Comparison of ENCODE assay signal across 8 mouse cellular contexts in genomic region chr10:125538316-125538715, GRCm38 (mm10).
DNase-seq lines count a peak whose midpoint lies in the region; ATAC-seq and TF ChIP-seq lines count a peak whose summit lies in the region.

No protein-coding gene starts in this region.

- H3K4me2 ChIP-seq in liver, embryonic 14.5 days (ENCODE audit: low read depth): no peak overlapping the region
- H3K4me2 ChIP-seq in liver, embryonic 11.5 days: no peak overlapping the region

- no peak overlapping the region for H3K9ac ChIP-seq in liver, embryonic 14.5 days (replicated peaks)
- H3K9ac ChIP-seq in liver, embryonic 11.5 days (ENCODE audit: low read depth, low read length): no peak overlapping the region

- TF ChIP-seq CTCF in liver, embryonic 14.5 days (IDR thresholded peaks at IDR 0.05; ENCODE audit: low read depth): peak; percentile 31; the same call in 1 of the 2 replicates

- H3K27me3 ChIP-seq in liver, embryonic 14.5 days (ENCODE audit: control insufficient read depth, insufficient read depth, low read length): no peaks in the 10 kb centered on the region
- no peaks in the 10 kb centered on the region for H3K27me3 ChIP-seq in liver, embryonic 11.5 days (replicated peaks; ENCODE audit: control insufficient read depth, insufficient read depth, low read length)

- TF ChIP-seq EP300 in liver, embryonic 14.5 days (IDR thresholded peaks at IDR 0.05; ENCODE audit: low read depth): no peak

- no peaks in the 10 kb centered on the region for H3K9me3 ChIP-seq in liver, embryonic 14.5 days (ENCODE audit: control insufficient read depth, low read length)
- no peaks in the 10 kb centered on the region for H3K9me3 ChIP-seq in liver, embryonic 11.5 days (ENCODE audit: control insufficient read depth, low read length)

- no peaks in the 10 kb centered on the region for H3K36me3 ChIP-seq in liver, embryonic 14.5 days (replicated peaks; ENCODE audit: control insufficient read depth, insufficient read depth, low read depth)
- no peaks in the 10 kb centered on the region for H3K36me3 ChIP-seq in liver, embryonic 11.5 days (ENCODE audit: control insufficient read depth, insufficient read depth, low read length)

- ATAC-seq in liver, embryonic 14.5 days (ENCODE audit: insufficient read depth): no peak
- ATAC-seq in liver, embryonic 11.5 days (replicated peaks; ENCODE audit: low FRiP score): no peak

- no peak overlapping the region for H3K4me3 ChIP-seq in liver, embryonic 14.5 days (ENCODE audit: insufficient read depth in 1 of 2, low read depth in 2 of 2, low read length in 2 of 2)
- no peak overlapping the region for H3K4me3 ChIP-seq in liver, embryonic 11.5 days (ENCODE audit: low read depth, low read length)

- WGBS in liver, embryonic 14.5 days (ENCODE audit: insufficient replicate concordance): 34% methylated on average over 1 of the region's 1 CpGs
- 23% methylated on average over 1 of the region's 1 CpGs for WGBS in liver, embryonic 11.5 days

- H3K27ac ChIP-seq in liver, embryonic 14.5 days: no peak overlapping the region
- H3K27ac ChIP-seq in liver, embryonic 11.5 days (ENCODE audit: low read depth, low read length): no peak overlapping the region

- DNase-seq in cerebellum, adult 8-10 months: peak; percentile 11
- no peak for DNase-seq in cerebellum, adult 9-11 months
- no peak for DNase-seq in liver, embryonic 14.5 days (ENCODE audit: low read depth in 3 of 3, low spot score in 3 of 3)
- no peak for DNase-seq in liver, embryonic 11.5 days (ENCODE audit: low spot score)
- peak; percentile 8 for DNase-seq in c-Kit-positive CD71-negative TER-119-negative erythroid progenitor cells, embryonic 14.5 days (ENCODE audit: low read depth)
- peak; percentile 19 for DNase-seq in kidney, postnatal 10 days
- peak; percentile 2 for DNase-seq in skeletal muscle tissue, adult 2 months (ENCODE audit: low read depth, low spot score)
- DNase-seq in yolk sac, embryonic 10.5 days (ENCODE audit: low spot score): no peak

- H3K4me1 ChIP-seq in liver, embryonic 14.5 days (replicated peaks; ENCODE audit: control insufficient read depth in 2 of 2, insufficient read depth in 2 of 2, low read length in 1 of 2): no peaks in the 10 kb centered on the region
- H3K4me1 ChIP-seq in liver, embryonic 11.5 days (replicated peaks; ENCODE audit: control insufficient read depth, insufficient read depth, low read length): no peaks in the 10 kb centered on the region

Comparison
In these comparisons a context has a peak if more than half of its experiments do, and no peak if none do; other contexts are left out.
1. DNase-seq: peak in cerebellum, adult 8-10 months (single experiment), c-Kit-positive CD71-negative TER-119-negative erythroid progenitor cells, embryonic 14.5 days (single experiment), kidney, postnatal 10 days (single experiment) and skeletal muscle tissue, adult 2 months (single experiment); none in cerebellum, adult 9-11 months (single experiment), liver, embryonic 14.5 days (0 of 3), liver, embryonic 11.5 days (single experiment) and yolk sac, embryonic 10.5 days (single experiment).